Mouse (Mus musculus): ENCODE results near the gene Ajuba. TPM values are rescaled to one million over a fixed set of nuclear protein-coding genes. Genes with fewer than 3 reads are reported as not detected.
A peak's percentile ranks its signal among the peaks of the same experiment; 100 is the strongest.

Gene Ajuba
- total RNA-seq, 2 experiments from 2014 or later = 1.8 to 2.1 TPM

DNA sequence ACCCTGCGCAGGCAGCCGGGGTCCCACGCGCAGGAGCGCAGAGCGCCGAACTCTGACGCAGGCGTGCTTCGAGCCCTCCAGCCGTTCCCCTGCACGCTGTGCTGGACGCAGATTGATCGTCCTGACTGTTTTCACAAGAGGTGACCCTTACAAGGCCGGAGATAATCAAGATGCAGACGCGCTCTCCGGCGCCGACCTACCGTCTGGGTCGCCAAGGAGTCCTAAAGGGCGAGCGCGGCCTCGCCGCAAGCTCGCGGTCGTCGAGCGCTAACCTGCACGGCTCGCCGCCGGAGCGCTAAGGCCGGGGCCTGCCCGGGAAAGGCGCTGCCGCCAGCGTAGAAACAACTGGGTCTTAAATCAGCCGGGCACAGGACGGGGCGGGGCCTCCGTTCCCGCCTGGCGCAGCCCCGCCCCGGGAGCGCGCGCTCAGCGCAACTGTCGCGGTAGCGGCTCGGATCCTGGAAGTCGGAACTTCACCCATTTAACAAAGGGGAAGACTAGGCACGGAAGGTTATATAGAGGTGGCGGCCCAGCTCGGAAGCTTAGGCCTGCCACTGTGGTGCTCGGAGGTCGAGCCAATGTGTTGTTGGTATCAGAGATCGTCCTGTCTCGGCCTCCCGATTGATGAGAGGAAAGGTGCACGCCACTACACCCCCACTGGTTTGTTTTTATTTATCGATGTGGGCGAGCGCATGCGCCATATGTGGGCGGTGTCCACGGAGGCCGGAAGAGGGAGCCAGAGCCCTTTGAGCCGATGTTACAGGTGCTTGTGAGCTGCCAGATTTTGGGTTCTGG, 23.2 kb downstream of the Ajuba start, which contains the start of gene Haus4:
Haus4 (minus strand) TSS at position 642 of the 795 bp plus-strand sequence.
- intact Hi-C loops (cut with DNase I) = no loop called here
- peak; percentile 59 to 81 for DNase-seq

DNA sequence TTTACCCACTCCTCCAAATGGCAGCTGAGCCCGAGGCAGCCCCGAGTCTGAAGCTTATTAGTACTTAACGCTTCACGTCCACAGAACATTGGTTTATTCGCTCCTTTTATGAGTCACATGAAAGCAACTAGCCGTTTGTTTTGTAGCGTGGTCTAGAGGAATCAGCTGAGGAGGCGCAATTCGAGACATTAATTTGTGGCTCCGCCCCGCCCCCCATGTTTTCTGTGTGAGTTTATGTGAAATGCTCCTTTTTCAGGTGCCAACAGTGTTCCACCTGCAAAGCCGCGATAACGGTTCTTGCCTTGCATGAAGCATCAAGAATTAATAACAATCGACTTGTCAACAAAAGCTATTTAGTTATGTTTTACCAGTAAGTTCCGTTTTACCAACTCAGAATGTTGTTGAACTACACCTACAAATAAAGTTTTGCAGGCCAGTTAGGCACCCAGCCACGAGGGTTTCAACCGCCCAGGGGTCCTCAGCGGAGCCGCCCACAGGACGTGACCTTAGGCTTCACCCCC, 23.8 kb downstream of the Ajuba start:
- intact Hi-C loops (cut with DNase I) = no loop called here
- DNase-seq = no peak

DNA sequence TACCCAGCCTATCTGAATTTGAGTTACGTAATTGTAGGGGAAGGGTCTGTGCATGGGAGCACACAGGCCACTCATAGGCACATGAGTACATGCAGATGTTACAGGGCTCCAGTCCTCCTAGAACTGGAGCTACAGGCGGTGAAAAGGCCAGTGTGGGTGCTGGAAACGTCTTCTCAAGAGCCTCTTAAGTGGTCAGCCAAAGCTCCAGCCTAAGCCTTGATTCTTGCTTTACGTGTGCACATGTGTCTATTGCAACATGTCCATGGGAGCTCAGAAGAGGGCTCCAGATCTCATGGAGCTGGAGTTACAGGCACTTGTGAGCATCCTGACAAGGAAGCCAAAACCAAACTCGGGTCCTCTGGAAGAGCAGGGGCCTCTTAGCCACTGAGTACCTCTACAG, 32.7 kb downstream of the Ajuba start:
- intact Hi-C loops (cut with DNase I) = no loop called here
- no peak for DNase-seq

DNA sequence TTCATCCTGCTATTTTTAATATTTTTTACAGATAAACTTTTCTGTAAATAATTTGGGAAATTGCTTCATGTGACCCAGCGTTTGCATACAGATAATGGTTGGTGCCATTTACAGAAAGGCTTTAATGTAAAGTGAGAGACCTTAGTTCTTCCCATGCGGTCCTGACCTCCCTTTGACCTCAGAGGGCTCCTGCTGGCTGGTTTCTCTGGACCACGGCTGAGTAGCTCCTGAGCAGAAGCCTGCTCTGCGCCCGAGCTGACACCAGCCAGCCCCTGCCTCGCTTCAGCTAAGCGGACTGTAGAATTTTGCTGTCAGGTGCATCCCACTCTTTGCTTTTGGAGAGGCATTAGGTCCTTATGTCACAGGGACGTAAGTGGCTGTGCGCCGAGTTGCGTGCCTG, 36.6 kb downstream of the Ajuba start:
- intact Hi-C loops (cut with DNase I) = no loop called here
- no peak for DNase-seq

DNA sequence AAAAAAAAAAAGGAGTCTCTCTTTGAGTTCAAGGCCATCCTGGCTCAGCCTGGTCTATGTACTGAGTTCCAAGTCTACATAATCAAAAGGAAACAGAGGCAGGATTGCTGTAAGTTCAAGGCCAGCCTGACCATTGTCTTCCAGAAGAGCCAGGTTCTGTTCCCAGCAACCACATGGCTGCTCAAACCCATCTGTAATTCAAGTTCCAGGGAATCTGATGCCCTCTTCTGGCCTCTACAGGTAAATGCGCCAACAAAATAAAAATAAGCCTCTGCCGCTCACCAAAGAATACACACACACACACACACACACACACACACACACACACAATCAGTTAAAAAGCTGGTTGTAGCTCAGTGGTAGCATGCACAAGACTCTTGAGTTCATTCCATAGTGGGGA, 38.8 kb downstream of the Ajuba start:
- intact Hi-C loops (cut with DNase I) = no loop called here
- DNase-seq = no peak

DNA sequence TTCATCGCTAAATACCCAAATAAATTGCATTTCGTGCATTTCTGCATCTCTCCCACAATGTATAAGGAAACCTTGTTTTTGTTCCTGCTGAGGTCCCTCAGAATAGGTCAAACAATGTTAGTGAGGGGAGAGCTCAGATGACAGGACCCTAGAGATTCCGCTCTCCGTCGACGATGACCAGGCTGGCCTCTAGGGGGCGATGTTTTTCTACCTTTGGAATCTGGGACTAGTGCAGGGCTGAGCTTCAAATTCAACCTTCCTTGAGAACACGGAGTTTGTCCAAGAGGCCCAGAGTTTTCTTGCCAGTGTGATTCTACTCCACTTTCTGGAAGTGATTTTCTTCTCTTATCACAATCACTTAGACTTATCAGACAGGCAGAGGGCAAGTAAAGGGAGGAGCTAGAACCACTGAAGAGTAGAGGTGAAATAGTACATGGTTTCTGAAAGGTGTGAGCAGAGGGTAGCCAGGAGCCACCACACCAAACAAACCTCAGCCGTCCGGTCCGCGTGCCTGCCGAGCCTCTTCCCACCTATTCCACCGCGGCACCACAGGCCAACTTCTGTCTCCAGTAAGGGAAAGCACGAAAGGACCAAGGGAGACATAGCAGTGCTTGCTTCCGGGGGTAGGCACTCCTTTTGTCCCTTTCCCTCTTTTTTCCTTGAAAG, 48.8 kb downstream of the Ajuba start:
- intact Hi-C loops (cut with DNase I) = no loop called here
- peak; percentile 73 to 79 for DNase-seq

DNA sequence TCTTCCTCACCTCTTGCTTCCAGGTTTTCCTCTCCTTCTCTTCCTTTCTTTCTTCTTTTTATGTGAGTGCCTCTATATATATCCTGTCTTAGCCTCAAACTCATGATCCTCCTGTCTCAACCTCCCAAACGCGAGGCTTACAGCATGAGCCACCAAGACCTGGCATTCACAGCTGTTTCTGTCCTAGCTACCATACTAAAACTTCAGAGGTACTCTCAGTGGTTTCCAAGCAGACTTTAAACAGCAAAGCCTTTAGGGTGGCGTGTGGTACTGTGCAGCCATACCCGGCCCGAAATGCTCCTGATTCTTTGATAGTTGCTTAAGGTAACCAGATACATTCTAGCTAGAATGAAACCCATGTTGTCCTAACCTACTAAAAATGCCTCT, 49.4 kb downstream of the Ajuba start:
- intact Hi-C loops (cut with DNase I) = no loop called here

DNA sequence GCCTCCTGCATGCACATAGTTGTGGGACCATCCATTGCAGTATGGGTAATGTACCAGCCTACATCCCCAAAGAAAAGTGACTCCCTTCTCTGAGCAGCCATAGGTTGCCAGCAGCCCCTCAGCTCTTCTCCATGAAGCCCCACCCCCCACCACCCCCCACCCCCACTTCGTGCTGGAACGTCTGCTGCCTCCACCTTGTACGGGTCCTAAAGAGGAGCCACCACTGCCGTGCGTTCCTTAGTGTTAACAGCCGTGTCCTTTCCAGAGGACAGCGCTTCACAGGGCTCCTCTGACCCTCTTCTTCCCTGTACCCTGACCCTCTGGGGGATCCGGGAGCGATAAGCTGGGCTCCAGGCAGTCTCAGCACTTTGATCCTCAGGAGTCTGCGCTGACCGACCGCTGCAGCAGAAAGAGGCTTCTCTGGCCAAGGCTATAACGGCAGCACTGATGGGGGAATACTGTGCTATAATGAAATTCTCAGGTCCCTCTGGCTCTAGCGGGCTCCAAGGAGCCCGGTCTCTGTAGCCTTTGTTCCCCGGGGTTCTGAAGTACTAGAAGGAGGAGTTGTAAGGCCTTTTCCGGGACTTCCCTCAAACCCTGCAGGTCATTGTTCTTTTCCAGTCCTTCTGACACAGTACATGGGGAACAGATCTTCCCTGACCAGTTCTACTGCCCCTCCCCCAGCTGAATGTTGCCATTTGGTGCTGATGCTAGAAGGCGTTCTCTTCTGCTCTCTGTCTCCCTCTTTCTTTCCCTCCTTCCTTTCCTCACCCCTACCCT, 49.9 kb downstream of the Ajuba start:
- intact Hi-C loops (cut with DNase I) = no loop called here
- no peak for DNase-seq

More for the DNA sequence above, 49.4 kb downstream of the Ajuba start:
- no peak for DNase-seq

DNA sequence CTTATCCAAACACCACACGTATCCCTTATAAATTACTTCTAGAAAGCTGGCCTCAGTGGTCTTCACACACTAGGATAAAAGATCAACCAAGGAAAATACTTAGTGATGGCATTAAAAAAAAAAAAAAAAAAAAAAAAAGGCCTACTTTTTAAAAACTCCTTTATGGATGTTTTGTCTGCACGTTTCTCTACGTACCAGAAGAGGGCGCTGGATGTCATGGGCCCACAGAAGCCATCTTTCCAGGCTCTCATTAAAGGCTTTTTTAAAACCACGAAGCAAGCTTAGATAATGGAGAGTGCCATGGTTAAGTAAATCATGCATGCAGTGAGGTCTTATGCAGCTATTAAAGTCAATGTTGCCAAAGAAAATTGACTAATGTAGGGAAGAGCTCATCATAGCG, 53.8 kb downstream of the Ajuba start:
- no peak for DNase-seq
- intact Hi-C loops (cut with DNase I) = no loop called here

Small RNAs within 50 kb of the gene (microRNA-seq; reads per million reads assigned to microRNA genes)
- gene Mir686 = 0 reads per million in 2 experiments

Other genes starting within 250 kb of the Ajuba start
- gene Oxa1l, start 216.7 kb downstream of the Ajuba start, total RNA-seq (2021) = 10 to 100 TPM; 48.3 to 54.6 TPM
- gene Slc7a7, start 159.8 kb downstream of the Ajuba start, total RNA-seq (2021) = 1 to 10 TPM in 1 of 2 experiments, under 1 TPM in 1; 0.97 to 1.5 TPM
- gene Mrpl52, start 150.6 kb downstream of the Ajuba start, total RNA-seq (2021) = 10 to 100 TPM; 87.6 to 92.8 TPM
- gene Mmp14, start 145.9 kb downstream of the Ajuba start, total RNA-seq (2021) = 10 to 100 TPM; 10.7 to 10.8 TPM
- gene Lrp10, start 113.4 kb downstream of the Ajuba start, total RNA-seq (2021) = 10 to 100 TPM; 34.2 to 36.1 TPM
- not detected for gene Rem2, start 101.5 kb downstream of the Ajuba start, total RNA-seq (2021)
- gene Prmt5, start 60.0 kb downstream of the Ajuba start, total RNA-seq (2021) = 10 to 100 TPM; 27.7 to 30.7 TPM
- gene Haus4, start 22.9 kb downstream of the Ajuba start, total RNA-seq (2021) = 1 to 10 TPM; 3.1 to 3.8 TPM
- 1 to 10 TPM; 1.5 to 3.3 TPM for gene 4931414P19Rik, start 28.4 kb upstream of the Ajuba start, total RNA-seq (2021)
- 100 to 1,000 TPM; 167 to 169 TPM for gene Psmb5, start 40.5 kb upstream of the Ajuba start, total RNA-seq (2021)
- under 1 TPM in 1 of 2 experiments, not detected in 1; 0.26 TPM for gene Psmb11, start 43.9 kb upstream of the Ajuba start, total RNA-seq (2021)
- not detected for gene Gm17606, start 63.4 kb upstream of the Ajuba start, total RNA-seq (2021)
- under 1 TPM; 0.36 to 0.59 TPM for gene Cdh24, start 63.8 kb upstream of the Ajuba start, total RNA-seq (2021)
- gene 1700123O20Rik, start 108.7 kb upstream of the Ajuba start, total RNA-seq (2021) = 10 to 100 TPM in 1 of 2 experiments, 1 to 10 TPM in 1; 7.4 to 11.3 TPM
- gene Acin1, start 109.4 kb upstream of the Ajuba start, total RNA-seq (2021) = 10 to 100 TPM; 63.7 to 64.2 TPM
- gene Gm29776, start 121.3 kb upstream of the Ajuba start, total RNA-seq (2021) = not detected
- gene Cebpe, start 134.6 kb upstream of the Ajuba start, total RNA-seq (2021) = not detected
- gene Slc7a8, start 204.4 kb upstream of the Ajuba start, total RNA-seq (2021) = 10 to 100 TPM; 17.5 to 23.4 TPM
- 1 to 10 TPM; 2.2 TPM for gene Rnf212b, start 236.6 kb upstream of the Ajuba start, total RNA-seq (2021)